Mouse (Mus musculus): ENCODE data around the gene Nprl3. TPM values are rescaled to one million over a fixed set of nuclear protein-coding genes. Genes with fewer than 3 reads are reported as not detected.

Nprl3 gene
- polyA plus RNA-seq, 1 experiment, result 5.8 TPM

GRCm38 (mm10) chr11:32223297-32223967 lies 44.1 kb downstream of the Nprl3 start:
- Histone ChIP-seq H3K9me3 (ENCODE audit: control insufficient read depth, low read length) (peaks cover 26% of the 10 kb centered on the region), H3K27me3 (ENCODE audit: control insufficient read depth) (peaks cover 76% of the 10 kb centered on the region), H3K4me3 (replicated peaks) (no peak overlapping the region), H3K4me1 (ENCODE audit: control insufficient read depth) (peaks cover 66% of the 10 kb centered on the region), H3K36me3 (ENCODE audit: control insufficient read depth) (peaks cover 13% of the 10 kb centered on the region)
- no peak for TF ChIP-seq GATA1 (IDR thresholded peaks at IDR 0.05; ENCODE audit: low read length)
- no peak for TF ChIP-seq TAL1 (IDR thresholded peaks at IDR 0.05; ENCODE audit: low read length)

- Histone ChIP-seq H3K27me3 (ENCODE audit: control insufficient read depth) (peaks cover 84% of the 10 kb centered on the region), H3K4me1 (ENCODE audit: control insufficient read depth) (peaks cover 66% of the 10 kb centered on the region), H3K36me3 (ENCODE audit: control insufficient read depth) (peaks cover 6% of the 10 kb centered on the region), H3K4me3 (replicated peaks) (peak overlapping the region; percentile 59), H3K9me3 (ENCODE audit: control insufficient read depth, low read length) (peaks cover 26% of the 10 kb centered on the region)
- no peak for TF ChIP-seq GATA1 (IDR thresholded peaks at IDR 0.05; ENCODE audit: low read length)
- TF ChIP-seq TAL1 (IDR thresholded peaks at IDR 0.05; ENCODE audit: low read length), result no peak
Observed at GRCm38 (mm10) chr11:32222570-32223194, 44.8 kb downstream of the Nprl3 start.

- Histone ChIP-seq H3K4me1 (ENCODE audit: control insufficient read depth) (peaks cover 65% of the 10 kb centered on the region), H3K4me3 (replicated peaks) (peak within 1 kb of the TSS; percentile 59), H3K27me3 (ENCODE audit: control insufficient read depth) (peaks cover 87% of the 10 kb centered on the region), H3K36me3 (ENCODE audit: control insufficient read depth) (no peaks in the 10 kb centered on the region; the same call in 1 of the 2 replicates), H3K9me3 (ENCODE audit: control insufficient read depth, low read length) (peaks cover 26% of the 10 kb centered on the region)
- TF ChIP-seq GATA1 (IDR thresholded peaks at IDR 0.05; ENCODE audit: low read length), result no peak
- TF ChIP-seq TAL1 (IDR thresholded peaks at IDR 0.05; ENCODE audit: low read length), result no peak
Observed at GRCm38 (mm10) chr11:32221951-32222409, 45.5 kb downstream of the Nprl3 start, which contains the start of gene Rhbdf1. Rhbdf1 (minus strand) TSS chr11:32222300.

- TF ChIP-seq GATA1 (IDR thresholded peaks at IDR 0.05; ENCODE audit: low read length) (no peak), TAL1 (IDR thresholded peaks at IDR 0.05; ENCODE audit: low read length) (no peak)
- peaks cover 87% of the 10 kb centered on the region for H3K27me3 ChIP-seq (ENCODE audit: control insufficient read depth)
- H3K9me3 ChIP-seq (ENCODE audit: control insufficient read depth, low read length), result peaks cover 26% of the 10 kb centered on the region
- H3K36me3 ChIP-seq (ENCODE audit: control insufficient read depth), result no peaks in the 10 kb centered on the region
- H3K4me1 ChIP-seq (ENCODE audit: control insufficient read depth), result peaks cover 64% of the 10 kb centered on the region
- H3K4me3 ChIP-seq (replicated peaks), result peak overlapping the region; percentile 59
Observed at GRCm38 (mm10) chr11:32221225-32221950, 46.1 kb downstream of the Nprl3 start.

- no peak for TF ChIP-seq TAL1 (IDR thresholded peaks at IDR 0.05; ENCODE audit: low read length)
- TF ChIP-seq GATA1 (IDR thresholded peaks at IDR 0.05; ENCODE audit: low read length), result no peak
- Histone ChIP-seq H3K4me1 (ENCODE audit: control insufficient read depth) (peaks cover 58% of the 10 kb centered on the region), H3K27me3 (ENCODE audit: control insufficient read depth) (peaks cover 84% of the 10 kb centered on the region), H3K4me3 (replicated peaks) (peak overlapping the region; percentile 59), H3K9me3 (ENCODE audit: control insufficient read depth, low read length) (peaks cover 26% of the 10 kb centered on the region), H3K36me3 (ENCODE audit: control insufficient read depth) (peaks cover 1% of the 10 kb centered on the region; the same call in 1 of the 2 replicates)
Observed at GRCm38 (mm10) chr11:32220607-32221224, 46.8 kb downstream of the Nprl3 start.

- TF ChIP-seq GATA1 (IDR thresholded peaks at IDR 0.05; ENCODE audit: low read length) (no peak), TAL1 (IDR thresholded peaks at IDR 0.05; ENCODE audit: low read length) (no peak)
- Histone ChIP-seq H3K36me3 (ENCODE audit: control insufficient read depth) (peaks cover 2% of the 10 kb centered on the region; the same call in 1 of the 2 replicates), H3K4me1 (ENCODE audit: control insufficient read depth) (peaks cover 46% of the 10 kb centered on the region), H3K27me3 (ENCODE audit: control insufficient read depth) (peaks cover 70% of the 10 kb centered on the region), H3K9me3 (ENCODE audit: control insufficient read depth, low read length) (peaks cover 26% of the 10 kb centered on the region), H3K4me3 (replicated peaks) (no peak overlapping the region)
Observed at GRCm38 (mm10) chr11:32219287-32219686, 48.2 kb downstream of the Nprl3 start.

- H3K27me3 ChIP-seq (ENCODE audit: control insufficient read depth), result peaks cover 63% of the 10 kb centered on the region
Observed at GRCm38 (mm10) chr11:32218501-32219050, 48.9 kb downstream of the Nprl3 start.

GRCm38 (mm10) chr11:32216851-32217250 lies 50.7 kb downstream of the Nprl3 start:
- TF ChIP-seq GATA1 (IDR thresholded peaks at IDR 0.05; ENCODE audit: low read length), result no peak
- Histone ChIP-seq H3K4me3 (replicated peaks) (no peak overlapping the region), H3K27me3 (ENCODE audit: control insufficient read depth) (peaks cover 45% of the 10 kb centered on the region)

More at GRCm38 (mm10) chr11:32218501-32219050, 48.9 kb downstream of the Nprl3 start:
- Histone ChIP-seq H3K36me3 (ENCODE audit: control insufficient read depth) (peaks cover 5% of the 10 kb centered on the region; the same call in 1 of the 2 replicates), H3K4me3 (replicated peaks) (no peak overlapping the region), H3K4me1 (ENCODE audit: control insufficient read depth) (peaks cover 46% of the 10 kb centered on the region), H3K9me3 (ENCODE audit: control insufficient read depth, low read length) (peaks cover 24% of the 10 kb centered on the region)
- TF ChIP-seq TAL1 (IDR thresholded peaks at IDR 0.05; ENCODE audit: low read length) (no peak), GATA1 (IDR thresholded peaks at IDR 0.05; ENCODE audit: low read length) (no peak)

More at GRCm38 (mm10) chr11:32216851-32217250, 50.7 kb downstream of the Nprl3 start:
- Histone ChIP-seq H3K36me3 (ENCODE audit: control insufficient read depth) (peaks cover 18% of the 10 kb centered on the region), H3K4me1 (ENCODE audit: control insufficient read depth) (peaks cover 34% of the 10 kb centered on the region), H3K9me3 (ENCODE audit: control insufficient read depth, low read length) (peaks cover 10% of the 10 kb centered on the region; the same call in 1 of the 2 replicates)

Data from erythroblast, embryonic 14.5 days (primary cell).